Mouse (Mus musculus) mammary gland, adult 2 months (tissue): ENCODE data around the gene Naxe. TPM values are rescaled to one million over a fixed set of nuclear protein-coding genes. Genes with fewer than 3 reads are reported as not detected.

ENCODE experiments used
- polyA plus RNA-seq: library from polyadenylated mRNA; depleted of rRNA; stranded (reverse); fragments of >200 nt; gene quantifications from 2 replicates; pipeline ENCODE4 v1.2.3, GENCODE M21; 2012; ENCODE audit warnings: low replicate concordance; rRNA removed

The Naxe gene
- 68.0 and 109 TPM in 2 replicates for polyA plus RNA-seq

GRCm38 (mm10) chr3:88057902-88058696, at the start of gene Naxe:
Naxe (minus strand) TSS chr3:88058495.

GRCm38 (mm10) chr3:88081345-88082223, 23.3 kb upstream of the Naxe start, which contains the start of gene Iqgap3:
Iqgap3 (plus strand) TSS chr3:88081971.

GRCm38 (mm10) chr3:88078204-88078603, 19.9 kb upstream of the Naxe start, which contains the start of gene Ttc24:
Ttc24 (minus strand) TSS chr3:88078304.

GRCm38 (mm10) chr3:88042661-88043421, 15.5 kb downstream of the Naxe start, which contains the start of gene Gpatch4:
Gpatch4 (plus strand) TSS chr3:88043108.

GRCm38 (mm10) chr3:88027434-88028186, 30.7 kb downstream of the Naxe start, which contains the start of gene Hapln2:
Hapln2 (minus strand) TSS chr3:88027583.

Other genes starting within 250 kb of the Naxe start
- gene Pear1, start 234.2 kb downstream of the Naxe start, polyA plus RNA-seq: 101 and 130 TPM in 2 replicates
- 13.9 and 25.6 TPM in 2 replicates for gene Sh2d2a, start 211.7 kb downstream of the Naxe start, polyA plus RNA-seq
- gene Prcc, start 172.9 kb downstream of the Naxe start, polyA plus RNA-seq: 28.7 and 33.3 TPM in 2 replicates
- gene Hdgf, start 152.2 kb downstream of the Naxe start, polyA plus RNA-seq: 51.3 and 106 TPM in 2 replicates
- gene Mrpl24, start 139.0 kb downstream of the Naxe start, polyA plus RNA-seq: 26.0 and 58.0 TPM in 2 replicates
- gene Isg20l2, start 128.2 kb downstream of the Naxe start, polyA plus RNA-seq: 13.4 and 17.8 TPM in 2 replicates
- 34.7 and 39.2 TPM in 2 replicates for gene Rrnad1, start 127.8 kb downstream of the Naxe start, polyA plus RNA-seq
- 1.8 and 4.6 TPM in 2 replicates for gene Crabp2, start 109.8 kb downstream of the Naxe start, polyA plus RNA-seq
- gene Nes, start 87.4 kb downstream of the Naxe start, polyA plus RNA-seq: 5.5 and 8.3 TPM in 2 replicates
- gene Bcan, start 58.3 kb downstream of the Naxe start, polyA plus RNA-seq: 0.06 and 0.08 TPM in 2 replicates
- gene Hapln2, start 30.9 kb downstream of the Naxe start, polyA plus RNA-seq: 0.10 and 0.45 TPM in 2 replicates
- gene Gpatch4, start 15.4 kb downstream of the Naxe start, polyA plus RNA-seq: 4.2 and 6.0 TPM in 2 replicates
- not detected in 2 replicates for gene Ttc24, start 19.8 kb upstream of the Naxe start, polyA plus RNA-seq
- gene Iqgap3, start 23.5 kb upstream of the Naxe start, polyA plus RNA-seq: 2.2 TPM in 2 replicates
- gene Mef2d, start 83.9 kb upstream of the Naxe start, polyA plus RNA-seq: 100 and 138 TPM in 2 replicates
- 2.0 and 2.6 TPM in 2 replicates for gene Rhbg, start 196.2 kb upstream of the Naxe start, polyA plus RNA-seq
- gene Gm38392, start 228.7 kb upstream of the Naxe start, polyA plus RNA-seq: 0.19 and 0.33 TPM in 2 replicates
- 1.7 and 6.5 TPM in 2 replicates for gene Tsacc, start 238.5 kb upstream of the Naxe start, polyA plus RNA-seq
- gene Cct3, start 238.6 kb upstream of the Naxe start, polyA plus RNA-seq: 76.3 and 150 TPM in 2 replicates